10 mouse cellular contexts compared by ENCODE assay signal in genomic region chr7:81991116-81991515, GRCm38 (mm10). TPM values are rescaled to one million over a fixed set of nuclear protein-coding genes. Genes with fewer than 3 reads are reported as not detected.
A peak's percentile ranks its signal among the peaks of the same experiment; 100 is the strongest.
DNase-seq lines count a peak whose midpoint lies in the region; ATAC-seq and TF ChIP-seq lines count a peak whose summit lies in the region.
"Had no signal": no experiment of that assay in that cellular context is flagged by ENCODE, and none has a peak within 500 bp of the region (broad histone marks: within the 10 kb centered on the region; RNA-seq: fewer than 3 reads in every experiment).

No protein-coding gene starts in this region.

- no peak overlapping the region for H3K4me2 ChIP-seq in forebrain, embryonic 16.5 days (ENCODE audit: low read length)
- peak overlapping the region; percentile 89 for H3K4me2 ChIP-seq in neural tube, embryonic 11.5 days (ENCODE audit: low read depth)
- H3K4me2 ChIP-seq in limb, embryonic 11.5 days (ENCODE audit: low read depth, severe bottlenecking): peak overlapping the region; percentile 70; the same call in 1 of the 2 replicates
- peak overlapping the region; percentile 96 for H3K4me2 ChIP-seq in stomach, embryonic 15.5 days

- WGBS in forebrain, embryonic 10.5 days: 3% methylated on average over 12 of the region's 12 CpGs
- 4% methylated on average over 12 of the region's 12 CpGs for WGBS in forebrain, embryonic 16.5 days
- 2% methylated on average over 12 of the region's 12 CpGs for WGBS in neural tube, embryonic 11.5 days
- WGBS in limb, embryonic 11.5 days: under 1% methylated on average over 12 of the region's 12 CpGs
- WGBS in stomach, embryonic 15.5 days: 11% methylated on average over 12 of the region's 12 CpGs

- ATAC-seq in forebrain, embryonic 16.5 days: no peak
- ATAC-seq in neural tube, embryonic 11.5 days (ENCODE audit: insufficient read depth, low FRiP score, low TSS enrichment): no peak
- no peak for ATAC-seq in limb, embryonic 11.5 days (ENCODE audit: insufficient number of reproducible peaks, low FRiP score, low TSS enrichment, low read depth)
- ATAC-seq in stomach, embryonic 15.5 days (ENCODE audit: insufficient read depth, low FRiP score, low read depth): no peak

- no peak for TF ChIP-seq CTCF in left cerebral cortex, adult 2 months (IDR thresholded peaks at IDR 0.05)

- H3K36me3 ChIP-seq in forebrain, embryonic 10.5 days (replicated peaks): no peaks in the 10 kb centered on the region
- no peaks in the 10 kb centered on the region for H3K36me3 ChIP-seq in forebrain, embryonic 16.5 days (ENCODE audit: control insufficient read depth, insufficient read depth)
- H3K36me3 ChIP-seq in neural tube, embryonic 11.5 days (ENCODE audit: control insufficient read depth, insufficient read depth, low read length): no peaks in the 10 kb centered on the region
- H3K36me3 ChIP-seq in limb, embryonic 11.5 days (ENCODE audit: control insufficient read depth, insufficient read depth, low read length): no peaks in the 10 kb centered on the region
- no peaks in the 10 kb centered on the region for H3K36me3 ChIP-seq in stomach, embryonic 15.5 days

- no peak for DNase-seq in forebrain, embryonic 10.5 days (ENCODE audit: extremely low spot score, low spot score)
- DNase-seq in neural tube, embryonic 11.5 days (ENCODE audit: low spot score): no peak
- DNase-seq in neural tube, embryonic 10.5 days (ENCODE audit: extremely low spot score, low spot score): no peak
- DNase-seq in limb, embryonic 11.5 days (ENCODE audit: low spot score): no peak
- DNase-seq in left cerebral cortex, adult 2 months (ENCODE audit: extremely low spot score in 1 of 2, low spot score in 2 of 2): no peak
- no peak for DNase-seq in left cerebral cortex, postnatal 14 days (ENCODE audit: low spot score in 2 of 2)
- DNase-seq: right cerebral cortex, adult 18-20 months had no signal

- H3K9me3 ChIP-seq in forebrain, embryonic 10.5 days: no peaks in the 10 kb centered on the region
- H3K9me3 ChIP-seq in forebrain, embryonic 16.5 days (ENCODE audit: control insufficient read depth, low read length): no peaks in the 10 kb centered on the region
- H3K9me3 ChIP-seq in neural tube, embryonic 11.5 days (ENCODE audit: control insufficient read depth, low read length): no peaks in the 10 kb centered on the region
- no peaks in the 10 kb centered on the region for H3K9me3 ChIP-seq in limb, embryonic 11.5 days (ENCODE audit: control insufficient read depth, low read length)
- H3K9me3 ChIP-seq in stomach, embryonic 15.5 days: no peaks in the 10 kb centered on the region

- H3K9ac ChIP-seq in forebrain, embryonic 16.5 days (replicated peaks; ENCODE audit: low read depth, low read length): no peak overlapping the region
- 0 out of 2 replicates have a peak overlapping the region, but pooled peaks have one; percentile 56 for H3K9ac ChIP-seq in neural tube, embryonic 11.5 days (ENCODE audit: low read length)
- no peak overlapping the region for H3K9ac ChIP-seq in limb, embryonic 11.5 days (ENCODE audit: low read length)
- H3K9ac ChIP-seq in stomach, embryonic 15.5 days: no peak overlapping the region

- H3K27me3 ChIP-seq in forebrain, embryonic 10.5 days (ENCODE audit: poor library complexity, severe bottlenecking): peaks cover 89% of the 10 kb centered on the region
- peaks cover 70% of the 10 kb centered on the region for H3K27me3 ChIP-seq in forebrain, embryonic 16.5 days (replicated peaks; ENCODE audit: control insufficient read depth, insufficient read depth, low read length)
- H3K27me3 ChIP-seq in neural tube, embryonic 11.5 days (ENCODE audit: control insufficient read depth, insufficient read depth, low read length): peaks cover 60% of the 10 kb centered on the region
- H3K27me3 ChIP-seq in limb, embryonic 11.5 days (ENCODE audit: control insufficient read depth, insufficient read depth, low read length): peaks cover 40% of the 10 kb centered on the region
- peaks cover 35% of the 10 kb centered on the region for H3K27me3 ChIP-seq in stomach, embryonic 15.5 days (replicated peaks)

- peak overlapping the region; percentile 63 for H3K4me3 ChIP-seq in forebrain, embryonic 10.5 days
- H3K4me3 ChIP-seq in forebrain, embryonic 16.5 days (replicated peaks; ENCODE audit: low read length): no peak overlapping the region
- peak overlapping the region; percentile 55 for H3K4me3 ChIP-seq in neural tube, embryonic 11.5 days (ENCODE audit: low read depth, low read length)
- peak overlapping the region; percentile 44 for H3K4me3 ChIP-seq in limb, embryonic 11.5 days (ENCODE audit: low read depth, low read length)
- peak overlapping the region; percentile 54 for H3K4me3 ChIP-seq in stomach, embryonic 15.5 days (replicated peaks)
- no peak overlapping the region for H3K4me3 ChIP-seq in left cerebral cortex, adult 2 months

- no peak overlapping the region for H3K27ac ChIP-seq in forebrain, embryonic 10.5 days
- H3K27ac ChIP-seq in forebrain, embryonic 16.5 days (ENCODE audit: low read length): no peak overlapping the region
- no peak overlapping the region for H3K27ac ChIP-seq in neural tube, embryonic 11.5 days (ENCODE audit: low read depth, low read length)
- no peak overlapping the region for H3K27ac ChIP-seq in limb, embryonic 11.5 days (replicated peaks; ENCODE audit: low read depth, low read length)
- H3K27ac ChIP-seq in stomach, embryonic 15.5 days: no peak overlapping the region
- no peak overlapping the region for H3K27ac ChIP-seq in left cerebral cortex, adult 2 months
- H3K27ac ChIP-seq: macrophage had no signal

- peaks cover 26% of the 10 kb centered on the region for H3K4me1 ChIP-seq in forebrain, embryonic 10.5 days
- H3K4me1 ChIP-seq in forebrain, embryonic 16.5 days (replicated peaks; ENCODE audit: control insufficient read depth, insufficient read depth, low read length): peaks cover 15% of the 10 kb centered on the region
- H3K4me1 ChIP-seq in neural tube, embryonic 11.5 days (ENCODE audit: control insufficient read depth, insufficient read depth, low read length): 0 out of 2 replicates have a peak, but pooled peaks cover 6% of the 10 kb centered on the region
- peaks cover 16% of the 10 kb centered on the region for H3K4me1 ChIP-seq in limb, embryonic 11.5 days (ENCODE audit: control insufficient read depth, insufficient read depth, low read length)
- peaks cover 16% of the 10 kb centered on the region for H3K4me1 ChIP-seq in stomach, embryonic 15.5 days

- intact Hi-C loops in left cerebral cortex, adult 2 months (cut with DNase I): no loop called here
- intact Hi-C loops in left cerebral cortex, postnatal 14 days (cut with DNase I): no loop called here

RNA-seq across cellular contexts. Expression of gene Bnc1, which starts 1.0 kb away (rescaled TPM):
- polyA plus RNA-seq in forebrain, embryonic 10.5 days (2016; fragmentation: Nextera tagmentation; extraction: Ambion mirVana): 0.54 and 0.76 TPM in 2 replicates
- 0.09 TPM in 1 of 2 replicates, not detected in the other for polyA plus RNA-seq in forebrain, embryonic 16.5 days (2015; fragmentation: Nextera tagmentation; extraction: Ambion mirVana)
- 3.3 and 4.6 TPM in 2 replicates for polyA plus RNA-seq in neural tube, embryonic 11.5 days (2014; fragmentation: Nextera tagmentation; extraction: Ambion mirVana)
- 2.9 and 3.4 TPM in 2 replicates for polyA plus RNA-seq in limb, embryonic 11.5 days (2014; fragmentation: Nextera tagmentation; extraction: Ambion mirVana)
- polyA plus RNA-seq in stomach, embryonic 15.5 days (2015; fragmentation: Nextera tagmentation; extraction: Ambion mirVana): 3.8 and 4.0 TPM in 2 replicates
- total RNA-seq in left cerebral cortex, adult 2 months (2021): not detected
- total RNA-seq in left cerebral cortex, postnatal 14 days (2021): not detected
- polyA plus RNA-seq: macrophage had no signal

RNA-seq across cellular contexts. Expression of gene Hdgfl3, which starts 56.8 kb away (rescaled TPM):
- polyA plus RNA-seq in forebrain, embryonic 10.5 days (2016; fragmentation: Nextera tagmentation; extraction: Ambion mirVana): 23.5 and 24.7 TPM in 2 replicates
- 51.8 and 54.4 TPM in 2 replicates for polyA plus RNA-seq in forebrain, embryonic 16.5 days (2015; fragmentation: Nextera tagmentation; extraction: Ambion mirVana)
- polyA plus RNA-seq in neural tube, embryonic 11.5 days (2014; fragmentation: Nextera tagmentation; extraction: Ambion mirVana): 37.5 and 40.3 TPM in 2 replicates
- polyA plus RNA-seq in limb, embryonic 11.5 days (2014; fragmentation: Nextera tagmentation; extraction: Ambion mirVana): 34.4 and 34.7 TPM in 2 replicates
- polyA plus RNA-seq in stomach, embryonic 15.5 days (2015; fragmentation: Nextera tagmentation; extraction: Ambion mirVana): 12.0 and 12.4 TPM in 2 replicates
- 10 to 100 TPM; 77.9 to 78.9 TPM for total RNA-seq in left cerebral cortex, adult 2 months (2021)
- total RNA-seq in left cerebral cortex, postnatal 14 days (2021): 10 to 100 TPM; 68.7 to 72.5 TPM

Comparison
In these comparisons a context has a peak if more than half of its experiments do, and no peak if none do; other contexts are left out.
1. H3K4me3 ChIP-seq: peak in forebrain, embryonic 10.5 days (single experiment), neural tube, embryonic 11.5 days (single experiment), limb, embryonic 11.5 days (single experiment) and stomach, embryonic 15.5 days (single experiment); none in forebrain, embryonic 16.5 days (single experiment) and left cerebral cortex, adult 2 months (single experiment).